Mouse (Mus musculus) lung, embryonic 15.5 days (tissue): ENCODE data around the gene Gzmf. TPM values are rescaled to one million over a fixed set of nuclear protein-coding genes. Genes with fewer than 3 reads are reported as not detected.
"Not testable (repeated sequence)": the region's sequence is repeated elsewhere in the genome, so short reads cannot be mapped to it uniquely, and the experiment has no call there.

Experiments used
- ATAC-seq: fragments of 200-750 bp; cut with Nextera tagmentation; 2 replicates; pipeline ENCODE4 v1.8.0; 2017; ENCODE audit warnings: moderate number of reproducible peaks, borderline replicate concordance; ENCODE audit not compliant: low FRiP score, low TSS enrichment; ENCODE audit errors: extremely low read depth
- H3K27ac ChIP-seq: fragments of 300-500 bp; sonication (generic); 2 replicates; pipeline ENCODE4 v1.5.1; 2015; ENCODE audit warnings: moderate library complexity, mild to moderate bottlenecking, inconsistent platforms
- H3K27me3 ChIP-seq: fragments of 300-500 bp; sonication (generic); 2 replicates; pipeline ENCODE4 v1.6.1; 2015; ENCODE audit warnings: inconsistent platforms
- H3K36me3 ChIP-seq: fragments of 300-500 bp; sonication (generic); 2 replicates; pipeline ENCODE4 v1.6.1; 2015; ENCODE audit warnings: inconsistent platforms
- H3K4me1 ChIP-seq: fragments of 300-500 bp; sonication (generic); 2 replicates; pipeline ENCODE4 v1.6.1; 2015; ENCODE audit warnings: inconsistent platforms
- H3K4me2 ChIP-seq: fragments of 300-500 bp; sonication (generic); 2 replicates; pipeline ENCODE4 v1.6.1; 2015; ENCODE audit warnings: inconsistent platforms, mild to moderate bottlenecking, moderate library complexity
- H3K4me3 ChIP-seq: fragments of 300-500 bp; sonication (generic); 2 replicates; pipeline ENCODE4 v1.5.1; 2015; ENCODE audit warnings: mild to moderate bottlenecking, inconsistent platforms
- H3K9ac ChIP-seq: fragments of 300-500 bp; sonication (generic); 2 replicates; pipeline ENCODE4 v1.6.1; 2015; ENCODE audit warnings: inconsistent platforms
- H3K9me3 ChIP-seq: fragments of 300-500 bp; sonication (generic); 2 replicates; pipeline ENCODE4 v1.6.1; 2016; ENCODE audit warnings: inconsistent platforms
- WGBS: fragments of 180-500 bp; shearing (Covaris S2); methylation state at CpG from one replicate; pipeline ENCODE4 v1.1.7; 2015; 5-methylcytosine and 5-hydroxymethylcytosine counted together
- polyA plus RNA-seq: library from polyadenylated mRNA; unstranded; fragments of >200 nt; fragmentation: Nextera tagmentation; extraction: Ambion mirVana; gene quantifications from 2 replicates; pipeline ENCODE4 v1.2.1, GENCODE M21; 2015

Gzmf gene
- polyA plus RNA-seq, 1 experiment from 2014 or later, result not detected

- Histone ChIP-seq H3K27ac (no peak overlapping the region), H3K27me3 (no peaks in the 10 kb centered on the region), H3K36me3 (no peaks in the 10 kb centered on the region), H3K4me3 (no peak overlapping the region), H3K9ac (no peak overlapping the region), H3K4me2 (no peak overlapping the region), H3K4me1 (no peaks in the 10 kb centered on the region), H3K9me3 (no peaks in the 10 kb centered on the region)
- 80% methylated on average over 2 of the region's 2 CpGs for WGBS
- no peak for ATAC-seq
These were observed 49.1 kb downstream of the Gzmf start for GRCm38 (mm10) chr14:56162109-56162508.

- H3K4me2 ChIP-seq, H3K36me3 ChIP-seq, H3K9me3 ChIP-seq, H3K4me1 ChIP-seq, ATAC-seq, H3K4me3 ChIP-seq, H3K27me3 ChIP-seq, H3K27ac ChIP-seq, H3K9ac ChIP-seq: not testable (repeated sequence)
- 80% methylated on average over 2 of the region's 2 CpGs for WGBS
These were observed 51.7 kb downstream of the Gzmf start, which contains the start of gene Gzmg for GRCm38 (mm10) chr14:56159479-56159878. TSS of gene Gzmg (minus strand) at chr14:56159579.

- Histone ChIP-seq H3K4me3 (no peak overlapping the region), H3K27ac (no peak overlapping the region), H3K4me2 (no peak overlapping the region), H3K27me3 (no peaks in the 10 kb centered on the region), H3K9ac (no peak overlapping the region), H3K36me3 (no peaks in the 10 kb centered on the region), H3K9me3 (no peaks in the 10 kb centered on the region), H3K4me1 (no peaks in the 10 kb centered on the region)
- WGBS, result 70% methylated on average over 2 of the region's 2 CpGs
- no peak for ATAC-seq
These were observed 55.9 kb downstream of the Gzmf start for GRCm38 (mm10) chr14:56155340-56155739.

Other genes starting within 250 kb of the Gzmf start
- gene Mcpt1, start 193.4 kb downstream of the Gzmf start, polyA plus RNA-seq, result not detected in 2 replicates
- gene Mcpt9, start 180.9 kb downstream of the Gzmf start, polyA plus RNA-seq, result not detected in 2 replicates
- not detected in 2 replicates for gene Mcpt2, start 169.4 kb downstream of the Gzmf start, polyA plus RNA-seq
- gene Mcpt4, start 149.1 kb downstream of the Gzmf start, polyA plus RNA-seq, result 0.14 and 0.40 TPM in 2 replicates
- gene Mcpt8, start 126.1 kb downstream of the Gzmf start, polyA plus RNA-seq, result 1.1 and 1.6 TPM in 2 replicates
- gene Ctsg, start 108.8 kb downstream of the Gzmf start, polyA plus RNA-seq, result not detected in 2 replicates
- not detected in 2 replicates for gene Gzme, start 90.8 kb downstream of the Gzmf start, polyA plus RNA-seq
- not detected in 2 replicates for gene Gzmd, start 78.8 kb downstream of the Gzmf start, polyA plus RNA-seq
- not detected in 2 replicates for gene Gzmg, start 51.8 kb downstream of the Gzmf start, polyA plus RNA-seq
- not detected in 2 replicates for gene Gzmn, start 36.8 kb downstream of the Gzmf start, polyA plus RNA-seq
- gene Gzmc, start 23.2 kb upstream of the Gzmf start, polyA plus RNA-seq, result not detected in 2 replicates
- gene Gzmb, start 50.8 kb upstream of the Gzmf start, polyA plus RNA-seq, result 1.2 and 1.6 TPM in 2 replicates
- 1.5 and 1.9 TPM in 2 replicates for gene Atp12a, start 153.7 kb upstream of the Gzmf start, polyA plus RNA-seq
- gene Rnf17, start 191.2 kb upstream of the Gzmf start, polyA plus RNA-seq, result 1.1 and 1.9 TPM in 2 replicates